Mouse (Mus musculus) left cerebral cortex, postnatal 4 days (tissue): ENCODE results near the gene Ptch1. TPM values are rescaled to one million over a fixed set of nuclear protein-coding genes. Genes with fewer than 3 reads are reported as not detected.

ENCODE experiments used
- DNase-seq: peaks from one replicate; pipeline ENCODE4 v3.0.0-alpha.2; 2022
- intact Hi-C: fragments of 180-260 bp; cut with DNase I; formaldehyde crosslinking; loops from one replicate; pipeline ENCODE4 v1.15.1; 2025
- total RNA-seq, 2 experiments: library from RNA; stranded (reverse); gene quantifications; 2 replicates each; pipeline ENCODE4 v1.2.3; 2021

Gene Ptch1
- total RNA-seq, 2 experiments from 2014 or later: 37.5 to 40.9 TPM

- intact Hi-C loops: no loop called here
- no peak for DNase-seq
These were observed 30.5 kb downstream of the Ptch1 start for GRCm38 (mm10) chr13:63542796-63543384.

- no peak for DNase-seq
- intact Hi-C loops: no loop called here
These were observed 31.9 kb downstream of the Ptch1 start for GRCm38 (mm10) chr13:63541510-63541909.

- peak; percentile 29 for DNase-seq
- intact Hi-C loops: no loop called here
These were observed 32.8 kb downstream of the Ptch1 start for GRCm38 (mm10) chr13:63540584-63540983.

- intact Hi-C loops: no loop called here
- no peak for DNase-seq
These were observed 38.4 kb downstream of the Ptch1 start for GRCm38 (mm10) chr13:63534981-63535380.

GRCm38 (mm10) chr13:63530857-63531256 lies 42.5 kb downstream of the Ptch1 start:
- intact Hi-C loops: no loop called here
- no peak for DNase-seq

GRCm38 (mm10) chr13:63530371-63530764 lies 43.0 kb downstream of the Ptch1 start:
- intact Hi-C loops: no loop called here
- no peak for DNase-seq

- intact Hi-C loops: no loop called here
- DNase-seq: no peak
These were observed 43.6 kb downstream of the Ptch1 start for GRCm38 (mm10) chr13:63529602-63530370.

GRCm38 (mm10) chr13:63528852-63529251 lies 44.5 kb downstream of the Ptch1 start:
- no peak for DNase-seq
- intact Hi-C loops: no loop called here

GRCm38 (mm10) chr13:63528164-63528675 lies 45.2 kb downstream of the Ptch1 start:
- intact Hi-C loops: no loop called here
- DNase-seq: peak; percentile 61

- intact Hi-C loops: no loop called here
- no peak for DNase-seq
These were observed 47.7 kb downstream of the Ptch1 start for GRCm38 (mm10) chr13:63525571-63526197.

GRCm38 (mm10) chr13:63524608-63525570 lies 48.5 kb downstream of the Ptch1 start:
- intact Hi-C loops: no loop called here
- peak; percentile 79 for DNase-seq

- intact Hi-C loops: no loop called here
- no peak for DNase-seq
These were observed 49.3 kb downstream of the Ptch1 start for GRCm38 (mm10) chr13:63524061-63524460.

GRCm38 (mm10) chr13:63522832-63523231 lies 50.6 kb downstream of the Ptch1 start:
- no peak for DNase-seq
- intact Hi-C loops: no loop called here

- DNase-seq: no peak
- intact Hi-C loops: no loop called here
These were observed 53.3 kb downstream of the Ptch1 start for GRCm38 (mm10) chr13:63520110-63520509.

GRCm38 (mm10) chr13:63516535-63516934 lies 56.9 kb downstream of the Ptch1 start:
- no peak for DNase-seq
- intact Hi-C loops: no loop called here

GRCm38 (mm10) chr13:63515542-63515941 lies 57.9 kb downstream of the Ptch1 start:
- intact Hi-C loops: no loop called here
- no peak for DNase-seq

- no peak for DNase-seq
- intact Hi-C loops: no loop called here
These were observed 58.5 kb downstream of the Ptch1 start for GRCm38 (mm10) chr13:63514931-63515360.

- intact Hi-C loops: no loop called here
- peak; percentile 64 for DNase-seq
These were observed 59.9 kb downstream of the Ptch1 start for GRCm38 (mm10) chr13:63513374-63514098.

GRCm38 (mm10) chr13:63512411-63512810 lies 61.0 kb downstream of the Ptch1 start:
- DNase-seq: no peak
- intact Hi-C loops: no loop called here

GRCm38 (mm10) chr13:63507821-63508220 lies 65.6 kb downstream of the Ptch1 start:
- DNase-seq: no peak
- intact Hi-C loops: no loop called here
